Mouse (Mus musculus) midbrain, embryonic 10.5 days (tissue): ENCODE results near the gene Palm. TPM values are rescaled to one million over a fixed set of nuclear protein-coding genes. Genes with fewer than 3 reads are reported as not detected.
A peak's percentile ranks its signal among the peaks of the same experiment; 100 is the strongest.

Experiments
- DNase-seq: peaks from one replicate; pipeline ENCODE4 v3.0.0-alpha.2; 2017; ENCODE audit warnings: low spot score
- H3K27ac ChIP-seq: fragments of 300-500 bp; sonication (generic); replicated peaks from 2 replicates; pipeline ENCODE4 v1.5.1; 2016; ENCODE audit warnings: mild to moderate bottlenecking
- H3K27me3 ChIP-seq: fragments of 300-500 bp; sonication (generic); 2 replicates; pipeline ENCODE4 v1.6.1; 2016; ENCODE audit warnings: low read depth, mild to moderate bottlenecking; ENCODE audit not compliant: poor library complexity, severe bottlenecking
- H3K36me3 ChIP-seq: fragments of 300-500 bp; sonication (generic); 2 replicates; pipeline ENCODE4 v1.6.1; 2016; ENCODE audit warnings: mild to moderate bottlenecking, moderate library complexity
- H3K4me1 ChIP-seq: fragments of 300-500 bp; sonication (generic); 2 replicates; pipeline ENCODE4 v1.6.1; 2016
- H3K4me3 ChIP-seq: fragments of 300-500 bp; sonication (generic); 2 replicates; pipeline ENCODE4 v1.5.1; 2016; ENCODE audit warnings: mild to moderate bottlenecking, moderate library complexity
- H3K9me3 ChIP-seq: fragments of 300-500 bp; sonication (generic); replicated peaks from 2 replicates; pipeline ENCODE4 v1.6.1; 2016; ENCODE audit warnings: mild to moderate bottlenecking
- WGBS: fragments of 180-500 bp; shearing (Covaris S2); methylation state at CpG from one replicate; pipeline ENCODE4 v1.1.7; 2016; 5-methylcytosine and 5-hydroxymethylcytosine counted together
- polyA plus RNA-seq: library from polyadenylated mRNA; unstranded; fragments of >200 nt; fragmentation: Nextera tagmentation; extraction: Ambion mirVana; gene quantifications from 2 replicates; pipeline ENCODE4 v1.2.1, GENCODE M21; 2016

The Palm gene
- polyA plus RNA-seq, 1 experiment from 2014 or later = 130 TPM

- no peak for DNase-seq
Observed at GRCm38 (mm10) chr10:79822372-79822771, 29.0 kb downstream of the Palm start.

GRCm38 (mm10) chr10:79823011-79823410, 29.6 kb downstream of the Palm start:
- DNase-seq = no peak
- peaks cover 30% of the 10 kb centered on the region for H3K36me3 ChIP-seq
- peaks cover 24% of the 10 kb centered on the region for H3K4me1 ChIP-seq
- no peaks in the 10 kb centered on the region for H3K9me3 ChIP-seq
- WGBS = 81% methylated on average over 6 of the region's 6 CpGs
- no peak overlapping the region for H3K27ac ChIP-seq
- H3K4me3 ChIP-seq = no peak overlapping the region
- H3K27me3 ChIP-seq = no peaks in the 10 kb centered on the region

More at GRCm38 (mm10) chr10:79822372-79822771, 29.0 kb downstream of the Palm start:
- Histone ChIP-seq H3K27ac (0 out of 2 replicates have a peak overlapping the region, but pooled peaks have one; percentile 10), H3K4me1 (peaks cover 26% of the 10 kb centered on the region), H3K9me3 (no peaks in the 10 kb centered on the region), H3K36me3 (peaks cover 31% of the 10 kb centered on the region), H3K27me3 (no peaks in the 10 kb centered on the region), H3K4me3 (0 out of 2 replicates have a peak overlapping the region, but pooled peaks have one; percentile 16)
- WGBS = 40% methylated on average over 17 of the region's 17 CpGs

- Histone ChIP-seq H3K27me3 (no peaks in the 10 kb centered on the region), H3K27ac (no peak overlapping the region)
Observed at GRCm38 (mm10) chr10:79824413-79824812, 31.0 kb downstream of the Palm start.

GRCm38 (mm10) chr10:79831583-79831982, 38.2 kb downstream of the Palm start:
- WGBS = 91% methylated on average over 3 of the region's 3 CpGs
- H3K9me3 ChIP-seq = no peaks in the 10 kb centered on the region
- H3K4me3 ChIP-seq = no peak overlapping the region
- DNase-seq = no peak
- H3K27ac ChIP-seq = no peak overlapping the region
- H3K36me3 ChIP-seq = no peaks in the 10 kb centered on the region
- peaks cover 8% of the 10 kb centered on the region; the same call in 1 of the 2 replicates for H3K27me3 ChIP-seq
- H3K4me1 ChIP-seq = peaks cover 2% of the 10 kb centered on the region; the same call in 1 of the 2 replicates

More at GRCm38 (mm10) chr10:79824413-79824812, 31.0 kb downstream of the Palm start:
- Histone ChIP-seq H3K4me3 (no peak overlapping the region), H3K9me3 (no peaks in the 10 kb centered on the region), H3K36me3 (peaks cover 16% of the 10 kb centered on the region), H3K4me1 (peaks cover 20% of the 10 kb centered on the region)
- WGBS = 78% methylated on average over 6 of the region's 6 CpGs
- DNase-seq = no peak

- no peak overlapping the region for H3K27ac ChIP-seq
- no peaks in the 10 kb centered on the region for H3K36me3 ChIP-seq
- H3K27me3 ChIP-seq = peaks cover 8% of the 10 kb centered on the region; the same call in 1 of the 2 replicates
- WGBS = 90% methylated on average over 7 of the region's 7 CpGs
- peaks cover 2% of the 10 kb centered on the region; the same call in 1 of the 2 replicates for H3K4me1 ChIP-seq
- H3K9me3 ChIP-seq = no peaks in the 10 kb centered on the region; the same call in 1 of the 2 replicates
- H3K4me3 ChIP-seq = no peak overlapping the region
- no peak for DNase-seq
Observed at GRCm38 (mm10) chr10:79832026-79832785, 38.8 kb downstream of the Palm start.

- H3K4me1 ChIP-seq = peaks cover 2% of the 10 kb centered on the region; the same call in 1 of the 2 replicates
- H3K27me3 ChIP-seq = peaks cover 8% of the 10 kb centered on the region; the same call in 1 of the 2 replicates
- no peaks in the 10 kb centered on the region for H3K36me3 ChIP-seq
- no peak overlapping the region for H3K27ac ChIP-seq
- H3K4me3 ChIP-seq = no peak overlapping the region
- DNase-seq = no peak
- WGBS = 79% methylated on average over 9 of the region's 9 CpGs
- H3K9me3 ChIP-seq = no peaks in the 10 kb centered on the region; the same call in 1 of the 2 replicates
Observed at GRCm38 (mm10) chr10:79832786-79833181, 39.4 kb downstream of the Palm start.

GRCm38 (mm10) chr10:79834769-79835398, 41.5 kb downstream of the Palm start:
- Histone ChIP-seq H3K36me3 (no peaks in the 10 kb centered on the region), H3K4me1 (peaks cover under 1% of the 10 kb centered on the region; the same call in 1 of the 2 replicates), H3K9me3 (no peaks in the 10 kb centered on the region; the same call in 1 of the 2 replicates), H3K27ac (no peak overlapping the region), H3K27me3 (peaks cover 8% of the 10 kb centered on the region; the same call in 1 of the 2 replicates), H3K4me3 (no peak overlapping the region)
- peak; percentile 82 for DNase-seq
- 26% methylated on average over 9 of the region's 9 CpGs for WGBS

- H3K36me3 ChIP-seq = no peaks in the 10 kb centered on the region
Observed at GRCm38 (mm10) chr10:79836918-79837317, 43.5 kb downstream of the Palm start.

GRCm38 (mm10) chr10:79838151-79838550, 44.8 kb downstream of the Palm start:
- H3K4me1 ChIP-seq = peaks cover 21% of the 10 kb centered on the region
- WGBS = 77% methylated on average over 2 of the region's 2 CpGs
- DNase-seq = no peak
- H3K36me3 ChIP-seq = no peaks in the 10 kb centered on the region
- no peaks in the 10 kb centered on the region for H3K27me3 ChIP-seq
- no peak overlapping the region; the same call in 1 of the 2 replicates for H3K4me3 ChIP-seq
- no peaks in the 10 kb centered on the region; the same call in 1 of the 2 replicates for H3K9me3 ChIP-seq
- H3K27ac ChIP-seq = no peak overlapping the region

More at GRCm38 (mm10) chr10:79836918-79837317, 43.5 kb downstream of the Palm start:
- peaks cover 15% of the 10 kb centered on the region for H3K4me1 ChIP-seq
- H3K9me3 ChIP-seq = no peaks in the 10 kb centered on the region; the same call in 1 of the 2 replicates
- no peaks in the 10 kb centered on the region for H3K27me3 ChIP-seq
- WGBS = 98% methylated on average over 3 of the region's 3 CpGs
- H3K27ac ChIP-seq = no peak overlapping the region
- no peak for DNase-seq
- no peak overlapping the region for H3K4me3 ChIP-seq

- Histone ChIP-seq H3K27ac (peak overlapping the region; percentile 86), H3K36me3 (no peaks in the 10 kb centered on the region), H3K4me3 (peak overlapping the region; percentile 50; the same call in 1 of the 2 replicates), H3K9me3 (no peaks in the 10 kb centered on the region; the same call in 1 of the 2 replicates), H3K4me1 (peaks cover 25% of the 10 kb centered on the region), H3K27me3 (no peaks in the 10 kb centered on the region)
- WGBS = 91% methylated on average over 3 of the region's 3 CpGs
- DNase-seq = no peak
Observed at GRCm38 (mm10) chr10:79840091-79840490, 46.7 kb downstream of the Palm start.

GRCm38 (mm10) chr10:79840644-79841551, 47.5 kb downstream of the Palm start:
- H3K4me1 ChIP-seq = peaks cover 25% of the 10 kb centered on the region
- H3K27ac ChIP-seq = peak overlapping the region; percentile 86
- H3K4me3 ChIP-seq = peak overlapping the region; percentile 50
- H3K27me3 ChIP-seq = no peaks in the 10 kb centered on the region
- under 1% methylated on average over 24 of the region's 24 CpGs for WGBS
- peak; percentile 73 for DNase-seq
- no peaks in the 10 kb centered on the region for H3K36me3 ChIP-seq
- no peaks in the 10 kb centered on the region; the same call in 1 of the 2 replicates for H3K9me3 ChIP-seq

- Histone ChIP-seq H3K4me3 (no peak overlapping the region), H3K27me3 (no peaks in the 10 kb centered on the region), H3K27ac (peak overlapping the region; percentile 57; the same call in 1 of the 2 replicates), H3K36me3 (no peaks in the 10 kb centered on the region), H3K9me3 (no peaks in the 10 kb centered on the region; the same call in 1 of the 2 replicates), H3K4me1 (peaks cover 25% of the 10 kb centered on the region)
- no peak for DNase-seq
- WGBS = 74% methylated on average over 3 of the region's 3 CpGs
Observed at GRCm38 (mm10) chr10:79842322-79842721, 49.0 kb downstream of the Palm start.
